Mouse (Mus musculus) kidney, adult 11 months (tissue): ENCODE measurements around the gene Adrb1.
"Not testable (repeated sequence)": the region's sequence is repeated elsewhere in the genome, so short reads cannot be mapped to it uniquely, and the experiment has no call there.

Experiments used
- DNase-seq: peaks from one replicate; pipeline ENCODE4 v3.0.0; 2022

Adrb1 gene

DNA sequence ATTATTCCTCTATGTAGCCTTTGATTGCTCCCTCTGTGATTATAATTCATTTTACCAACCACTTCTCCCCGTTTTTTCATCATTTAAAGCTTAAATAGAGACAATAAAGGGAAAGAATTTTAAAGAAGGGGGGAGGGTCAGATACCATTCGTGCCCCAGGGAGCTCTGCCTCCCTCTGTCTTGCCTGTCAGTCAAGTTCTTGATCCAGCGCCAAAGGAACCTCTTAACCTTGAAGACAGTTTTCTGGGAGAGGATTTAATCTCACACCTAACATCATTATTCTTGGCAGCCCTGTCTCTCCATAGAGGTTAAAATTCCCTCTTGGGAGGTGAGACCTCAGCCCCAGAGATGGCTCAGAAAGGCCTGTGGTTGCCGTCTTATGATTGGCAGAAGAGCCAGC is 28.7 kb downstream of the Adrb1 start:
- DNase-seq: no peak

DNA sequence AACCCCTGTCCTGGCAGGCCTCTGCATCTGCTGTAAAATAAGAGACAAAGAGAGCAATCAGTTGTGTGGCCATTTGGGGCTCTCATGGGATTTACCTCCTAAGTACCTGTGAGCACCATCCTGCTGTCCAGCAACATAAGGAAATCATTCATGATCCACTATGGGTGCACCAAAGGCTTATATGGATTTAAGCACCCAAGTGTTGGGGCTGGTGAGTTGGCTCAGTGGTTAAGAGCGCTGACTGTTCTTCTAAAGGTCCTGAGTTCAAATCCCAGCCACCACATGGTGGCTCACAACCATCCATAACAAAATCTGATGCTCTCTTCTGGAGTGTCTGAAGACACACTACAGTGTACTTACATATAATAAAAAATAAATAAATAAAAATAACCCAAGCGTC is 32.5 kb downstream of the Adrb1 start:
- DNase-seq: not testable (repeated sequence)

DNA sequence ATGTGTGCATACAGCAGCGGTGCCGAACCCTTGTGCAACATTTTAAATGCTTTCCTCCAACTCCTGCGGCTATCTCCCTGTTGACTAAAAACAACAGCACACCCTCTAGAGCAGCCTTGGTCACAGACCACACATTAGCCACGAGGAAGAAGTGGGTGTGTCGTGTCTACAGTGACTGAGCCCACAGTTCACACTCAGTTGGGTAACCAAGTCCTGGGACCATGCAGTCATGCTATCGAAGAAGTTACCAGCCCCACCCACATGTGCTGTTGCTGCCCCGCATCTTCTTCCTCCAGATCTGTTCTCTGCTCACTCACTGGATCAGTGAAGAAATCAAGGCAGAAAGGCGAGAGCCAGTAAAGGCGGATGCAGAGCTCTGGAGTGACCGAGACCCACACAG is 34.4 kb downstream of the Adrb1 start:
- DNase-seq: no peak

DNA sequence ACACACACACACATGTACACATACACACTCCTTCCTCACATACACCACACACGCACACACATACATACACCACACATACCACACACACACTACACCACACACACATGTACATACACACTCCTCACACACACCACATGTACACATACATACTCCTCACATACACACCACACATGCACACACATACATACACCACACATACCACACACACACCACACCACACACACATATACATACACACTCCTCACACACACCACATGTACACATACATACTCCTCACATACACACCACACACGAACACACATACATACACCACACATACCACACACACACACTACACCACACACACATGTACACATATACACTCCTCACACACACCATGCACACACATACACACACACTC is 36.3 kb downstream of the Adrb1 start:
- DNase-seq: no peak

DNA sequence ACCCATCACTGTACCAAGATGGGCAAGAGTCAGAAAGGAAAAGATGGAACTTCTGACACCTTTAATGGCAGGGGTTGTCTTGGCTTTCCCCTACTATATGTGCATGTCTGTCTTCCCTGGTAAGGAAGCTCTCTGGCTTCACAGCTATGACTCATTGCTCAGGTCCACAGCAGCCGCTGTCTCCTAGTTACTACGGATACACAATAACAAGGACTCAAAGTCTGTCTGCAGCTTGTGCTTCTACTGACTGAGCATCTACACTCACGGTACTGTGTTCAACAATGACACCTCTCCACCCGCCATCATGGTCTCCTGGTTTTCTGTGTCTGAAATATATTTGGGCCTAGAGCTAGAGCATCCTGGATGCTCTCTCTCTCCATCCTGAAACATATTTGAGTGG is 37.7 kb downstream of the Adrb1 start:
- DNase-seq: no peak

DNA sequence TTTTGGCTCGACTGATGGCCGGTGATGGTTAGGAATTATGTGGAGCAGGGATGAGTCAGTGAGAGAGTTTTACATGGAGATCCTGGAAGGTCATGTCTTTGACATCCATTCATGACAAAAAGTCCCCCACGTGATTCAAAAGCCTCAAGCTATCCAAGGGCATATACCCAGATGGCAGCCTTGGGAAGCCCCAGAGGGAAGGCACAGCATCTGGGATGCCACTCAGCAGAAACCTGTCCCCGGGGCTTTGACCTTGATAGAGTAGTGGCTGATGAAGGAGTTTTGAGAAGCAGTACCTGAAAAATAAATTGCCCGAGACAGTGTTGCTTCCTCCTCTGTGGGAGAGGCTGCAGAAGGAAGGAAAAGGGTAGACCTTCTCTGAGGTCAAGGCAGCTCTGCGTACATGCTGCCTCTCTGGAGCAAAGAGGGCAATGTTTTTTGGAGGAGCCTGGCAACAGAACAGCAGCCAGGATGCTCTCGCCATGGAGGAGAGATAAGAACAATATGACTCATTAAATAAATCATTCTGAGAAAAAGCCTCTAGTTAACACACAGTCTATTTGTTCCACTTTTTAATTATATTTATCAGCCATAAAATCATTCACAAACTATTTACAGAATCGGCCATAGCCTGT is 38.4 kb downstream of the Adrb1 start:
- no peak for DNase-seq

DNA sequence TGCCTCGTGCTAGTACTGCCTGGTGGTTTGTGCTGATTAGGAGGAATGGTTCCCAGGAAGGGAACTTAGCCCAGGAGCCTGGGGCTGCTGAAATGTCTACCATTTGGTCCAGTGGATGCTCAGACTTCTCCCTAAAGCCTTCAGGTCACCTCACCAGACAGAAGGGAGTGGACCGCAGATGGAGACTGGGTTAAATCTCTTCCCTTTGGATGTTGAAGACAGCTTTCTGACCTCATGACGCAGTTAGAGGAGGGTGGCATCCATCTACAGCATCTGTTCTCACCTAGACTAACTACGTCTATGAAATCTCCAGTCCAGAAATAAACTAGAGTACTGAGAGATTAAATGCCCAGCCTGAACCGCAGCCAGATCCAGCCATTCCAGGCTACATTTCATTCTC is 39.1 kb downstream of the Adrb1 start:
- no peak for DNase-seq

DNA sequence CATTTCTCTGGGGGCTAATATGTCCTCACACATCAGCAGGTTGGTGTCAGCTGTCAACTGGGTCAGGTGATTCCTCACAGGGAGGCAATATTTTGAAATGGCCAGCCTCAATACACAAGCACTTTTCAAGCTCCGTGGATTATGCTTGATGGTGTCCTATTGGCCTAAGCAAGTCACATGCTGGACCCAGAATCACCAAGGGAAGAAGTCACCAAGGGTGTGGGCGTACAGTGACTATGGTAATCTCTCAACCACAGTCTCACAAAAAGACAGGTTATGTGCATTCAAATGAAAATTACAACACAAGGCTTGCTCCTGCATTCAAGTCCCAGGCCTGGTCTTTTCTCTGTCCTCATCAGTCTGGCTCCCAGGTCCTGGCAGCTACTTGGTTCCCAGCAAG is 39.7 kb downstream of the Adrb1 start:
- DNase-seq: no peak

DNA sequence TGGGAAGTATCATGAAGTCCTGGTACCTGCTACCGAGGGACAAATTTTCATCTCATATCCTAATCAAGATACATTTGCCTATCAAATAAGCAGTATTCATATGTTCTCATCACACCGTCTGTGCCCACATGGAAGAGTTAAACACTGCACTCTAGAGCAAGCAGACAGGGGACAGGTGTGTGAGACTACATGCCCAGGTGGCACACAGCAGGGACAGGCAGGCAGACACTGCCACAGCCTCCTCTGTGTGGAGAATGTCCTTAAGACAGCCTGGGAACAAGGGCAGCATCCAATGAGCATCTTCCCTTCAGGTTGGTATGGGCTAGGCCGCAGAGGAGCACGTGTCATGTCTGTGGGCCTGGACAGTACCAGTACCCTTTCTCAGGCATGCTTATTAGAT is 40.7 kb downstream of the Adrb1 start:
- no peak for DNase-seq

DNA sequence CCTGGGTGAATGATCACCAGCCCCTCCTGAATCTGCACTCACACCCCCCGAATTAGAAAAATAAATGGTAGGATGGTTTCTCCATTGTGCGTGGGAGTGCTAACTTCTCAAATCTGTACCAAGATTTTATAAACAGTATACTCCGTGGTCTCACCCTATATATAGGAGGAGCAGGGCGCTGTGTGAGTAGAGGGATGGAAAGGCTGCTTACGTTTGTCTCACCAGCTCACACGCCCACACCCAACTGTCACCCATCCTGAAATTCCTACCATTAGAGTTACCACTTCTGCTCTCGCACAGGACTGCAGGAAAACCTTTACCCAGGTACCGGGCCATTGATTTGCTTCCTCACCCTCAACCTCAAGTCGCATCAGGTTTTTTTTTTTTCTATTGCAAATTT is 47.0 kb downstream of the Adrb1 start:
- DNase-seq: no peak

DNA sequence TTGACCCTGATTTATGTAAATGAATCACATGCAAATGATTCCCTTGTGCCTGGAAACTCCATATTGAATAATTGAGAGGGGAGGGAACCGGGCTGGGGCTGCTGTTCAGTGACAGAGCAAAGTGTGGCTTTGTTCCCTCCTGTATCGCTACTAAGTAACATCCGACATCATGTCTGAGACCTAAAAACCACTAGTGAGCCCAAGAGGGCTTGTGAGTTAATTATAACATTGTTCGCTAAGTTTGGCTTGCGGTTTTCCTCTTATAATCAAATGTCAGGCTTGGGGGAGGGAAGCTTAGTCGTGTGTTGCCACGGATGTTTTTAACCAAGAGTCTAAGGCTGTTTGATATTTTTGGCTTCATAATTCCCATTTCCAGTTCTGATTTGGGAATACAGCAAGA is 50.2 kb downstream of the Adrb1 start:
- no peak for DNase-seq

DNA sequence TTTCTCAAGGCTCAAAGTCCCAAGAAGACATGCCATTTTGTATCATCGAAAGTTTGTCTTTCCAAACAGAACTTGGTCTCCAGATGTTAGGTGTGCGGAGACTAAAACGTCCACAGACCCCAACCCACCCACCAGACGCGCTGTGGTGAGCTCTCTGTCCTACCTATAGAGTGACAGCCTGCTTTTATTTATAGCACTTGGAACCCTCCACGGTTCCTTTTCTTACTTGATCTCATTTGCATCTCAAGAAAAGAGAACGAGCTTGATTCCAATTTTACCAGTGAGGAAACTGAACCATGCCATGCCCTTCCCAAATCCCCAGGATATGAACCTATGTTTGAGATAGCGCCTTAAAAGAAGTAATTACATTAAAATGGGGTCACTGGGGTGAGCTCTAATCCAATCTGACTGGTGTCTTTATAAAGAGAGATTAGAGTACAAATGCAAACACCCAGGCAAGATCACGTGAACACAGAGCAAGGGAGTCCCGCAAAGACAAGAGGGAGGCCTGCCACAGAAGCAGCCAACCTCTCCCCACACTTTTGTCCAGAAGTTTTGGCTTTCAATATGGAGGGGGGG is 51.5 kb downstream of the Adrb1 start:
- DNase-seq: no peak

DNA sequence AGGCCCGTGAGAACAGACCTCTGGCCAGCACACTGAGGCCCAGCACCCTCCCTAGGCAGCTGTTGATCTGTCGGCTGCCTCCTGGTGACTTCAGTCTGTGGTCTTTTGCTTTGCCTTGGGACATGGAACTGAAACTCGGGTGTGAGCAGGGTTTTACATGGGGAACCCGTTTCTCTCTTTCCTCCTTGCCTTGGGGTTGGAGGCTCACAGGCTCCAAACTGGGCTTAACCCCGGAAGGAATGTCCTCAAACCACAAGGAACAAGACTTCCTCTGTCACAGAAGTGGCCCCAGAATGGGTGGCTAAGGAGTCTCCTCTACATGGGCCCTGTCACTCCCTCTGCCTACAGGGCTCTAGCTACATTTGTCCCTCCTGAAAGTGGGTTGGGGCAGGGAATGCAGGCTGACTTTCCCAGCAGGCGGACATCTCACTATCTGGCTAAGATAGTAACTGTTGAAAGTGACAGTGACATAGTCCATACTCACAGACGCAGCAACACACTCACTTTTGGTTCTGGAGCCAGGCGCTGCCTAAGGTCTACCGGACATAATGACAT is 52.5 kb downstream of the Adrb1 start:
- peak; percentile 8 for DNase-seq

DNA sequence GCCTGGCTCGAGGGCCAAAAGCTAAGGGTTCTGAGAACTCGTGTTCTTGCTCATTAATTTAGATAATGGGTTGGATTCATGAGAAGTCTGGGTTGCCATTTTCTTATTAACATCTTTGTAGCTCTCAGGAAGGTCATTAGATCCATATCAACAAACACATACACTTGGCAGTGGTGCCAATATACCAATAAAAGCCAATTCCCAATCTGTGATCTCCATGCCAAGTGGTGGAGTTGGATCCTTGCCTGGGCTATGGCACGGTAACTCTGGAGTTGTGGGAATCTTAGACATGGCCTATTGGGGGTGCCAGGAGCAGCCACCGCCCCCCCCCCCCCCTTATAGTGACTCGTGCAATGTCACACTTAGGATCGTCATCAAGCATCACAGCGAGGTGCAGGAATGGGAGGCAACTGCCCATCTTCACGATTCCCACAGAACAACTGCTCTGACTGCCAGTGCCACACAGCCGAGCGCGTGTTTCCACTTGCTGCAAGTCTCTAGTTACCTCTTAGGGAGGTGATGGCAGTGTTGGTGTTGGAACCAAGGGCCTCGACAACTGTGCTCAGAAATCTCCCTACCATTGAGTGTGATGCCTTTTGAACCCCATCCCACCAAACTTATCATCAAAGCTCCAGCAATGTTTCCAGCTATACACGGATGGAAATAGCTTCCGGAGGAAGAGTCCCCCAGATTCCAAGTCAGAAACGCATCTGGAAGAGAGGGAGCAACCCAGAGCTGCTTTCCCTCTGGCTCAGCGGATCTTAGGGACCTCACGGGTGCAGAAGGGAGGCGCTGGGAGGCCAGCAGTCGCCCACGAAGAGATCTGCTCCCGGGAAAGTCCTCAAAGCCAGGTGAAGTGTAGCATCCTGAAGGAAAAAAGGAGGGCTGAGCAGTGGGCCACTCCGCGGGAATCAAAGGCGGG is 53.2 kb downstream of the Adrb1 start:
- no peak for DNase-seq

DNA sequence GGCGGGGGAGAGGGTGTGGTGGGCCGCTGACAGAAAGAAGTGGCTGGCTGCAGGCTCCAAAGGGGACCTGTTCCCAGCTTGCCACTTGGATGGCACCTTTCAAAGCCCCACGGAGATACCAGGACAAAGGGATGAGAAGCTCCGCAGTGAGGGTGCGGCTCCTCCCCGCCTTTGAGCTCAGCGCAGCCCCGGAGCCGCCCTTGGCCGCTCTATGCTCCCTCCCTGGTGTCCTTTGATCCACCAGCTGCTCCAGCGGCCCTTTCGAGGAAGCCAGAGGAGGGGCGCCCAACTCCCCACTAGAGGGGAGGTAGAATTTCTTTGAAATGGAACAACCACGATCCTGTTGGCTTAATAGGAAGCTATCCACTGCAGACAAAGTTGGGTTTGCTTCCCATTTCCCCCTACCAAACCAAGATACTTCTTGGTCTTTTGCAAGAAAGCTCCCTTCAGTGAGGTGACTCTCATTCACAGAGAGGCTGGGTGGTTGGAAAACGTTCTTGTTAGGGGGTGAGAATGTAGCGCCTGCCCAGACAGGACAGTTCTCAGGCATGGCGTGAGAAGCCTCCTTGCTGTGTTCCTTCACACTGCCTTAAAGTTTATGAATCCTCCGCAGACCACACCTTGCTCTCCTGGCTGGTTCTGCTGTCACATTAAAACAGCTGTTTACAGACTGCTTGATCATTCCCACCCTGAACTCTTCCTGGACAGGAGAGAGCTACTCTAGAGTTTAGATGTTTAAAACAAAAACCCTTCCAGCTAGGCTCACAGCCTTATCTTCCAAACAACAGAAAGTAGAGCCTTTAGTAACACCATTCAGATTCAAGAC is 54.1 kb downstream of the Adrb1 start:
- no peak for DNase-seq

DNA sequence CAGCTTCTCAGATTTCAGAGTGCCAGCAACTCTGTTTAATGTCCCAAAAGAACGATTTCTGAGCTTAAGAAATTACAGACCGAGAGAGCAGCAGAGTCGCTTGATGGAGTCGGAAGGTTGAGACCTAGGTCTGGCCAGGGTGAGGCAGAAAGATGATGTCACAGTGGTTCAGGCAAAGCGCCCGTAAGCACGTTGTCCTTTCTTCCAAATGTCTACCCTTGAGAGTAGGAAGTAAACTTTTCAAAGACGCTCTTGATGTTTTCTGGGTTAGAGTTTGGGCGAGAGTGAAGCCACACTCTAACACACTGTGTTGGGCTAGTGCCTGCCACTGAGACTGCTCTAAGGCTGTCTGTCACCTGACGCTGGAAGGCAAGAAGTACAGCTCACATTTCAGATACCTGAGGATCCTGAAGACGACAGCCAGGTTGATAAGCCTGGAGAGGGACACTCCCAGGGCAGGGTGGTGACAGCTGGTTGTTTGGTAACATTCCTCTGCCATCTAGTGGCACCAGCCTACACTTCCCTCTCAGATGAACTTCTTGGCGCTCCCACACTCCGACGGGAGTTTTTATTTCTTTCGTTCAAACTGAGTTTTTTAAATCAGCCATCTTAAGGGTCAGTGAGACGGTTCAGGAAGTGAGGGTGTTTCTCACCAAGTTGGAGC is 54.9 kb downstream of the Adrb1 start:
- peak; percentile 36 for DNase-seq

DNA sequence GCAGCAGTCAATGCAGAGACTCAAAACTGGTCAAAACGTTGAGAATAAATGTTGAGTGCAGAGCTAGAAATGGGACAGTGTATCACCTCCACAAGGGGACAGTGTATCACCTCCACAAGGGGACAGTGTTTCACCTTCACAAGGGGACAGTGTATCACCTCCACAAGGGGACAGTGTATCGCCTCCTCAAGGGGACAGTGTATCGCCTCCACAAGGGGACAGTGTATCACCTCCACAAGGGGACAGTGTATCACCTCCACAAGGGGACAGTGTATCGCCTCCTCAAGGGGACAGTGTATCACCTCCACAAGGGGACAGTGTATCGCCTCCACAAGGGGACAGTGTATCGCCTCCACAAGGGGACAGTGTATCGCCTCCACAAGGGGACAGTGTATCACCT is 56.5 kb downstream of the Adrb1 start:
- DNase-seq: not testable (repeated sequence)
